Mouse (Mus musculus) heart, adult 2 months (tissue): ENCODE results near the gene Mrpl24. TPM values are rescaled to one million over a fixed set of nuclear protein-coding genes. Genes with fewer than 3 reads are reported as not detected.
A peak's percentile ranks its signal among the peaks of the same experiment; 100 is the strongest.

Experiments
- DNase-seq, 2 experiments: peaks; one replicate each; pipeline ENCODE4 v3.0.0; 2021
- H3K27ac ChIP-seq: fragments of 200-600 bp; 2 replicates; pipeline ENCODE4 v1.8.1; 2022
- H3K27me3 ChIP-seq: fragments of 200-500 bp; 2 replicates; pipeline ENCODE4 v1.6.1; 2012; ENCODE audit warnings: mild to moderate bottlenecking, low read length, inconsistent platforms, mixed read lengths; ENCODE audit not compliant: control insufficient read depth, insufficient read depth
- H3K36me3 ChIP-seq: fragments of 200-500 bp; 2 replicates; pipeline ENCODE4 v1.6.1; 2012; ENCODE audit warnings: low read length, inconsistent platforms; ENCODE audit not compliant: control insufficient read depth, insufficient read depth
- H3K4me1 ChIP-seq: fragments of 200-500 bp; 2 replicates; pipeline ENCODE4 v1.6.1; 2011; ENCODE audit warnings: low read length; ENCODE audit not compliant: control insufficient read depth, insufficient read depth
- H3K4me3 ChIP-seq: fragments of 200-600 bp; 2 replicates; pipeline ENCODE4 v1.8.1; 2022
- H3K79me2 ChIP-seq: fragments of 200-500 bp; replicated peaks from 2 replicates; pipeline ENCODE4 v1.6.1; 2012; ENCODE audit warnings: mild to moderate bottlenecking, inconsistent platforms, low read length, moderate library complexity, mixed read lengths; ENCODE audit not compliant: control insufficient read depth, insufficient read depth
- H3K9ac ChIP-seq: fragments of 200-500 bp; 2 replicates; pipeline ENCODE4 v1.6.1; 2012; ENCODE audit warnings: low read depth, mild to moderate bottlenecking, control low read depth, inconsistent platforms, low read length, mixed read lengths
- CTCF ChIP-seq: fragments of 200-600 bp; IDR thresholded peaks from 2 replicates; pipeline ENCODE4 v1.8.1; 2022; ENCODE audit warnings: antibody characterized with exemption, mild to moderate bottlenecking, moderate library complexity
- EP300 ChIP-seq: fragments of 200-500 bp; IDR thresholded peaks from 2 replicates; pipeline ENCODE4 v1.6.1; 2011; ENCODE audit warnings: low read depth, low read length, control low read depth; ENCODE audit not compliant: insufficient read depth
- POLR2A ChIP-seq: fragments of 200-500 bp; IDR thresholded peaks from 2 replicates; pipeline ENCODE4 v1.6.1; 2011; ENCODE audit warnings: mild to moderate bottlenecking, low read depth, low read length, control low read depth; ENCODE audit not compliant: insufficient read depth
- WGBS: fragments of 180-500 bp; shearing (Covaris S2); methylation state at CpG from one replicate; pipeline ENCODE4 v1.1.7; 2018; 5-methylcytosine and 5-hydroxymethylcytosine counted together
- intact Hi-C: fragments of 180-260 bp; cut with DNase I; formaldehyde crosslinking; loops from one replicate; pipeline ENCODE4 v1.15.1; 2025
- polyA plus RNA-seq: library from polyadenylated mRNA; depleted of rRNA; stranded (reverse); fragments of >200 nt; gene quantifications from 2 replicates; pipeline ENCODE4 v1.2.3, GENCODE M21; 2012
- total RNA-seq, 2 experiments: library from RNA; stranded (reverse); gene quantifications; 2 replicates each; pipeline ENCODE4 v1.2.3; 2021

The Mrpl24 gene
- total and polyA plus RNA-seq, 3 experiments, result 53.3 to 71.9 (median 70.4) TPM

DNA sequence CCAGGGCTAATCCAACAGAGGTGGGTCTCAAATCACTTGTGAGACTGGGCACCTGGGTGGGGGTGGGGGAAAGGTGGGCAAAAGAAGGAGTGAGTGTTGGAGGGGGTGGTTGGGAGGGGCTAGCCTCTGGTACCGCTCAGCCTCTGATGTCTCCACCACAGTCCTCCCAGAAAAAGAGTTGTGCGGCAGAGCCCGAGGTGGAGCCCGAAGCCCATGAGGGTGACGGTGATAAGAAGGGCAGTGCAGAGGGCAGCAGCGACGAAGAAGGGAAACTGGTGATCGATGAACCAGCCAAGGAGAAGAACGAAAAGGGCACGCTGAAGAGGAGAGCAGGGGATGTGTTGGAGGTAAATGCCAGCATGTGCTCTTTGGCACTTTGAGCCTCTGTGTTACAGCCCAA lies 5.4 kb upstream of the Mrpl24 start:
- H3K36me3 ChIP-seq, result no peaks in the 10 kb centered on the region; the same call in 1 of the 2 replicates
- peaks cover 11% of the 10 kb centered on the region for H3K4me1 ChIP-seq
- H3K27me3 ChIP-seq, result no peaks in the 10 kb centered on the region
- 90% methylated on average over 10 of the region's 10 CpGs for WGBS
- H3K9ac ChIP-seq, result no peak overlapping the region
- H3K79me2 ChIP-seq, result peaks cover 6% of the 10 kb centered on the region; the same call in 1 of the 2 replicates
- no peak overlapping the region for H3K4me3 ChIP-seq
- H3K27ac ChIP-seq, result no peak overlapping the region
- TF ChIP-seq POLR2A, result no peak
- TF ChIP-seq CTCF, result no peak
- no peak for TF ChIP-seq EP300
- no peak for DNase-seq
- intact Hi-C loops, result no loop called here

DNA sequence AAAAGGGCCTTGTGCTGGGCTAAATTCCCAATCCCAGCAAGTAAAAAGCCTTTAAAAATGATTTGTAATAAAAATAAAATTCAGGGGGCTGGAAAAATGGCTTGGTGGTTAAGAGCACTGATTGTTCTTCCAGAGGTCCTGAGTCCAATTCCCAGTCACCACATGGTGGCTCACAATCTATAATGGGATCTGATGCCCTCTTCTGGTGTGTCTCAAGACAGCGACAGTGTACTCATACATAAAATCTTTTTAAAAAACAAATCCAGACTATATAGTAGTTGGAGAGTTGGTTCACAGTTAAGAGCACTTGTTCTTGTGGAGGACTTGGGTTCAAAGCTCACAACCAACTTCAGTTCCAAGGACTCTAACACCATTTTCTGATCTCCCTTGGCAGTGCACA lies 2.3 kb upstream of the Mrpl24 start:
- Histone ChIP-seq H3K4me3 (no peak overlapping the region), H3K27ac (no peak overlapping the region), H3K4me1 (no peaks in the 10 kb centered on the region; the same call in 1 of the 2 replicates), H3K36me3 (0 out of 2 replicates have a peak, but pooled peaks cover 2% of the 10 kb centered on the region), H3K79me2 (no peaks in the 10 kb centered on the region; the same call in 1 of the 2 replicates), H3K27me3 (no peaks in the 10 kb centered on the region), H3K9ac (no peak overlapping the region)
- TF ChIP-seq POLR2A (no peak), EP300 (no peak), CTCF (peak; percentile 8; the same call in 1 of the 2 replicates)
- intact Hi-C loops, result no loop called here
- WGBS, result 90% methylated on average over 1 of the region's 1 CpGs
- DNase-seq, result no peak

DNA sequence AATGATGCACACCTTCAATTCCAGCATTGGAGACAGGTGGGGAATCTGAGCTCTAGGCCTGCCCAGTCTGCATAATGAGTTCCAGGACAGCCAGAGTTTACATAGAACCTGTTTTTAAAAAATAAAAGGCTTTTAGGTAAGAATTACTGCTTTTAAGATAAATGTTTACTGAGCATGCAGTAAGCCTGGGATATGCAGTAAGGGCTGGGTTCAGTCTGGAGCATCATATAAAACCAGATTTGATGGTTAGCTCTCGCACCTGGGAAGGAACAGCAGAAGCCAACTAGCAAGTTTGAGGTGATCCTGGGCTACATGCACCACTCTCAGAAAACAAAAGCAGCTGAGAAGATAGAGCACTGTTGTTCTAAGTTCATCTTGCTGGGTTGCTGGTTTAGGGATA lies 755 bp upstream of the Mrpl24 start:
- intact Hi-C loops, result loop anchor here (2.0 kb wide), 1 partner anchor 32 kb away; no protein-coding TSS in a partner anchor
- 0 out of 2 replicates have a peak, but pooled peaks cover 2% of the 10 kb centered on the region for H3K36me3 ChIP-seq
- no peaks in the 10 kb centered on the region for H3K27me3 ChIP-seq
- no peak overlapping the region for H3K9ac ChIP-seq
- H3K27ac ChIP-seq, result no peak overlapping the region
- H3K79me2 ChIP-seq, result no peaks in the 10 kb centered on the region
- WGBS, result 95% methylated on average over 1 of the region's 1 CpGs
- no peak overlapping the region for H3K4me3 ChIP-seq
- no peak for TF ChIP-seq CTCF
- TF ChIP-seq EP300, result no peak
- TF ChIP-seq POLR2A, result no peak
- DNase-seq, result no peak
- H3K4me1 ChIP-seq, result no peaks in the 10 kb centered on the region

DNA sequence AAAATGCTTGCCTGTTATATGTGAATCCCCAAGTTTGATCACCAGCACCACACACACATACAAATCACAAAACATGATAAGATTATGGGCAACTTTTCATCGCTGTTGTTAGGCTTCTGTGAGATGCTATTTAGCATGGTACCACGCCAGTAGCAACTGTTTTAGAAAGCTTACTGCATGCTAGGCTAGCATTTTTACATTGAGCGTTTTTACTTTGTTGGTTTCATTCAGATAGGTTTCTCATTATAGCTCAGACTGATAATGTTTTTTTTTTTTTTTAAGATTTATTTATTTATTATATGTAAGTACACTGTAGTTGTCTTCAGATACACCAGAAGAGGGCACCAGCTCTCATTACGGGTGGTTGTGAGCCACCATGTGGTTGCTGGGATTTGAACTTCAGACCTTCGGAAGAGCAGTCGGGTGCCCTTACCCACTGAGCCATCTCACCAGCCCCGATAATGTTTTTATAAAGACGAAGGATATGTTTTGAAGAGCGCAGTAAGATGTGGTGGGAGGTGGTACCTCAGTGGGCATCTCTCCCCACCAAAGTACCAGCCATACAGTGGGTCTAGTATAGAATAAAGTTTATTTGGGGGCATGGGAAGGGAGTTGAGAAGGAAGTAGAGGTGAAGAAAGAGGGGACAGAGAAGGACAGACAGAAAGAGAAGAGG lies 1.1 kb downstream of the Mrpl24 start:
- intact Hi-C loops, result no loop called here
- Histone ChIP-seq H3K27me3 (no peaks in the 10 kb centered on the region), H3K4me3 (peak overlapping the region; percentile 82), H3K9ac (no peak overlapping the region), H3K36me3 (0 out of 2 replicates have a peak, but pooled peaks cover 2% of the 10 kb centered on the region), H3K79me2 (no peaks in the 10 kb centered on the region), H3K27ac (peak overlapping the region; percentile 85; the same call in 1 of the 2 replicates), H3K4me1 (no peaks in the 10 kb centered on the region)
- WGBS, result 55% methylated on average over 9 of the region's 9 CpGs
- DNase-seq, result no peak
- no peak for TF ChIP-seq EP300
- 0 out of 2 replicates have a peak, but pooled peaks have one; percentile 18 for TF ChIP-seq CTCF

DNA sequence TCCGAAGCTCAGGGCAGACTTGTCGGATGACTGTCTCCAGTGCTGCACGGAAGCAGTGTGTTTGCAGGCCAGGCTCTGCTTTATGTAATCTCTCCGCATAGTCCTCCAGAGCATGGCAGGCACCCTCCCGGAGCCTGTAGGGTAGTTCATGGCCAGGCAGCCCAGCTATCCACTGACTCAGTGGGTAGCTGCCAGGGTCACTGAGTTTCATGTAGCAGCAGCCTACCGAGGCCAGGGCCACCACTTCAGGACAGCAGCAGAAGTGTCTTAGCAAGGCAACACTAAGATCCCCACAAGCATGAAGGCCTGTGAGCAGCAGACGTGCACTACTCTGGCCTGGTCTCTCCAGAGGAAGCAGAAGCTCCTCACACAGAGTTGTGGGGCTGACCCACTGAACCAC lies 5.7 kb downstream of the Mrpl24 start:
- 0 out of 2 replicates have a peak, but pooled peaks cover 2% of the 10 kb centered on the region for H3K36me3 ChIP-seq
- TF ChIP-seq POLR2A, result no peak
- TF ChIP-seq CTCF, result no peak
- TF ChIP-seq EP300, result no peak

DNA sequence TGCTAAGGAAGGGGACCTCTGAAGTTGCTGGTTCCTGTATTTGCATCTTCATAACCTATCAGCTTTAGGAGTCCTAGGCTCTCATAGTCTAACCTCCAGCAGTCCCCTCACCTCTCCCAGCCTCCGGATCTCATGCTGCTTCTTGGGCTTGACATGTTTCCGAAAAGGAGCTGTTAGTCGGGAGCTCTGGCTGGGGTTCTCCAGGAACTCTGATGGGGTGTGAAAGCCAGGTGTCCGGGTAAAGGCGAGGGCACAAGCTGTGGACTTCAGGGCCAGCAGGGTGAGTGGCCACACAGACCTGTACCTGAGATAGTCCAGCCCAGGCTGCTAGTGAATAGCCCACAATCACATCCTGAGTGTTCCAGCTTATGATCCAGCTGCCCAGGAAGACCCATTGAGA lies 8.1 kb downstream of the Mrpl24 start:
- Histone ChIP-seq H3K27ac (no peak overlapping the region), H3K9ac (no peak overlapping the region), H3K36me3 (peaks cover 3% of the 10 kb centered on the region; the same call in 1 of the 2 replicates), H3K4me1 (peaks cover 2% of the 10 kb centered on the region; the same call in 1 of the 2 replicates), H3K27me3 (no peaks in the 10 kb centered on the region), H3K79me2 (peaks cover 1% of the 10 kb centered on the region; the same call in 1 of the 2 replicates), H3K4me3 (no peak overlapping the region)
- intact Hi-C loops, result no loop called here
- WGBS, result 95% methylated on average over 5 of the region's 5 CpGs
- no peak for DNase-seq
- TF ChIP-seq POLR2A, result no peak
- no peak for TF ChIP-seq EP300
- TF ChIP-seq CTCF, result no peak

More for the DNA sequence above, 5.7 kb downstream of the Mrpl24 start:
- intact Hi-C loops, result no loop called here
- no peak overlapping the region for H3K4me3 ChIP-seq
- H3K9ac ChIP-seq, result no peak overlapping the region
- H3K27ac ChIP-seq, result no peak overlapping the region
- no peaks in the 10 kb centered on the region for H3K27me3 ChIP-seq
- no peak for DNase-seq
- WGBS, result 77% methylated on average over 7 of the region's 7 CpGs
- H3K4me1 ChIP-seq, result no peaks in the 10 kb centered on the region
- H3K79me2 ChIP-seq, result peaks cover 1% of the 10 kb centered on the region; the same call in 1 of the 2 replicates
